ENCODE assay signal across 8 mouse cellular contexts in genomic region chr15:80254207-80254606, GRCm38 (mm10). TPM values are rescaled to one million over a fixed set of nuclear protein-coding genes. Genes with fewer than 3 reads are reported as not detected.
DNase-seq lines count a peak whose midpoint lies in the region; ATAC-seq and TF ChIP-seq lines count a peak whose summit lies in the region.

No protein-coding gene starts in this region.

- H3K36me3 ChIP-seq in hindbrain, embryonic 10.5 days, result peaks cover 68% of the 10 kb centered on the region
- H3K36me3 ChIP-seq in liver, embryonic 13.5 days, result peaks cover 72% of the 10 kb centered on the region
- peaks cover 46% of the 10 kb centered on the region for H3K36me3 ChIP-seq in neural tube, embryonic 15.5 days

- peak overlapping the region; percentile 80 for H3K4me3 ChIP-seq in cortical plate, adult 2 months (ENCODE audit: insufficient read depth, low read length)
- H3K4me3 ChIP-seq in hindbrain, embryonic 10.5 days, result peak overlapping the region; percentile 100
- H3K4me3 ChIP-seq in liver, embryonic 13.5 days (replicated peaks), result peak overlapping the region; percentile 79
- H3K4me3 ChIP-seq in neural tube, embryonic 15.5 days (replicated peaks), result peak overlapping the region; percentile 100

- H3K9ac ChIP-seq in liver, embryonic 13.5 days, result peak overlapping the region; percentile 85
- peak overlapping the region; percentile 76 for H3K9ac ChIP-seq in neural tube, embryonic 15.5 days (replicated peaks)

- peak; percentile 49 for DNase-seq in urinary bladder, postnatal 25 days (ENCODE audit: low spot score)
- DNase-seq in urinary bladder, postnatal 10 days (ENCODE audit: low spot score), result no peak
- no peak for DNase-seq in hindbrain, embryonic 10.5 days (ENCODE audit: low spot score)
- no peak for DNase-seq in liver, embryonic 13.5 days
- no peak for DNase-seq in ovary, postnatal 10 days (ENCODE audit: low spot score)
- DNase-seq in right cerebral cortex, postnatal 25 days, result no peak

- ATAC-seq in liver, embryonic 13.5 days (ENCODE audit: low read depth), result no peak
- no peak for ATAC-seq in neural tube, embryonic 15.5 days (ENCODE audit: low FRiP score)

- H3K4me2 ChIP-seq in liver, embryonic 13.5 days, result peak overlapping the region; percentile 94
- H3K4me2 ChIP-seq in neural tube, embryonic 15.5 days, result peak overlapping the region; percentile 97

- H3K9me3 ChIP-seq in hindbrain, embryonic 10.5 days, result no peaks in the 10 kb centered on the region
- no peaks in the 10 kb centered on the region for H3K9me3 ChIP-seq in liver, embryonic 13.5 days (replicated peaks)
- H3K9me3 ChIP-seq in neural tube, embryonic 15.5 days (replicated peaks), result no peaks in the 10 kb centered on the region

- H3K27ac ChIP-seq in cortical plate, adult 2 months (ENCODE audit: insufficient read depth, low read length), result peak overlapping the region; percentile 54
- H3K27ac ChIP-seq in hindbrain, embryonic 10.5 days, result peak overlapping the region; percentile 100
- peak overlapping the region; percentile 99 for H3K27ac ChIP-seq in liver, embryonic 13.5 days
- H3K27ac ChIP-seq in neural tube, embryonic 15.5 days (replicated peaks), result peak overlapping the region; percentile 100

- TF ChIP-seq CTCF in cortical plate, adult 2 months (IDR thresholded peaks at IDR 0.05; ENCODE audit: extremely low read depth, insufficient read depth, low read length), result no peak

- WGBS in hindbrain, embryonic 10.5 days, result 58% methylated on average over 6 of the region's 6 CpGs
- WGBS in liver, embryonic 13.5 days (ENCODE audit: insufficient replicate concordance), result 47% methylated on average over 6 of the region's 6 CpGs
- WGBS in neural tube, embryonic 15.5 days, result 43% methylated on average over 6 of the region's 6 CpGs

- H3K27me3 ChIP-seq in hindbrain, embryonic 10.5 days (ENCODE audit: insufficient read depth, poor library complexity, severe bottlenecking), result no peaks in the 10 kb centered on the region
- no peaks in the 10 kb centered on the region for H3K27me3 ChIP-seq in liver, embryonic 13.5 days
- H3K27me3 ChIP-seq in neural tube, embryonic 15.5 days (replicated peaks), result no peaks in the 10 kb centered on the region

- H3K4me1 ChIP-seq in cortical plate, adult 2 months (ENCODE audit: control insufficient read depth, insufficient read depth, low read length), result no peaks in the 10 kb centered on the region; the same call in 1 of the 2 replicates
- peaks cover 43% of the 10 kb centered on the region for H3K4me1 ChIP-seq in hindbrain, embryonic 10.5 days (replicated peaks)
- H3K4me1 ChIP-seq in liver, embryonic 13.5 days (replicated peaks), result peaks cover 82% of the 10 kb centered on the region
- peaks cover 42% of the 10 kb centered on the region for H3K4me1 ChIP-seq in neural tube, embryonic 15.5 days

- TF ChIP-seq POLR2A in cortical plate, adult 2 months (IDR thresholded peaks at IDR 0.05; ENCODE audit: extremely low read depth, insufficient read depth, low read length), result no peak

RNA-seq across cellular contexts. Expression of gene Atf4, which starts 0.8 kb away (rescaled TPM):
- 178 and 198 TPM in 2 replicates for polyA plus RNA-seq in cortical plate, adult 2 months (2012; rRNA removed)
- polyA plus RNA-seq in hindbrain, embryonic 10.5 days (2016; fragmentation: Nextera tagmentation; extraction: Ambion mirVana), result 111 TPM in 2 replicates
- 138 and 152 TPM in 2 replicates for polyA plus RNA-seq in liver, embryonic 13.5 days (2015; fragmentation: Nextera tagmentation; extraction: Ambion mirVana)
- polyA plus RNA-seq in neural tube, embryonic 15.5 days (2015; fragmentation: Nextera tagmentation; extraction: Ambion mirVana), result 106 and 113 TPM in 2 replicates

RNA-seq across cellular contexts. Expression of gene Rps19bp1, which starts 9.9 kb away (rescaled TPM):
- 41.5 and 42.3 TPM in 2 replicates for polyA plus RNA-seq in cortical plate, adult 2 months (2012; rRNA removed)
- polyA plus RNA-seq in hindbrain, embryonic 10.5 days (2016; fragmentation: Nextera tagmentation; extraction: Ambion mirVana), result 67.4 TPM in 2 replicates
- 39.6 and 41.9 TPM in 2 replicates for polyA plus RNA-seq in liver, embryonic 13.5 days (2015; fragmentation: Nextera tagmentation; extraction: Ambion mirVana)
- polyA plus RNA-seq in neural tube, embryonic 15.5 days (2015; fragmentation: Nextera tagmentation; extraction: Ambion mirVana), result 72.6 and 83.9 TPM in 2 replicates

RNA-seq across cellular contexts. Expression of gene AC140267.1, which starts 18.6 kb away (rescaled TPM):
- polyA plus RNA-seq in cortical plate, adult 2 months (2012; rRNA removed), result not detected in 2 replicates
- polyA plus RNA-seq in hindbrain, embryonic 10.5 days (2016; fragmentation: Nextera tagmentation; extraction: Ambion mirVana), result not detected in 2 replicates
- not detected in 2 replicates for polyA plus RNA-seq in liver, embryonic 13.5 days (2015; fragmentation: Nextera tagmentation; extraction: Ambion mirVana)
- polyA plus RNA-seq in neural tube, embryonic 15.5 days (2015; fragmentation: Nextera tagmentation; extraction: Ambion mirVana), result 1.7 TPM in 1 of 2 replicates, not detected in the other

RNA-seq across cellular contexts. Expression of gene Mief1, which starts 20.4 kb away (rescaled TPM):
- polyA plus RNA-seq in cortical plate, adult 2 months (2012; rRNA removed), result 14.9 and 15.1 TPM in 2 replicates
- 38.6 and 39.3 TPM in 2 replicates for polyA plus RNA-seq in hindbrain, embryonic 10.5 days (2016; fragmentation: Nextera tagmentation; extraction: Ambion mirVana)
- 18.4 and 21.5 TPM in 2 replicates for polyA plus RNA-seq in liver, embryonic 13.5 days (2015; fragmentation: Nextera tagmentation; extraction: Ambion mirVana)
- polyA plus RNA-seq in neural tube, embryonic 15.5 days (2015; fragmentation: Nextera tagmentation; extraction: Ambion mirVana), result 33.3 and 34.5 TPM in 2 replicates

RNA-seq across cellular contexts. Expression of gene Cacna1i, which starts 32.8 kb away (rescaled TPM):
- polyA plus RNA-seq in cortical plate, adult 2 months (2012; rRNA removed), result 32.0 and 36.5 TPM in 2 replicates
- polyA plus RNA-seq in hindbrain, embryonic 10.5 days (2016; fragmentation: Nextera tagmentation; extraction: Ambion mirVana), result 0.01 and 0.04 TPM in 2 replicates
- polyA plus RNA-seq in liver, embryonic 13.5 days (2015; fragmentation: Nextera tagmentation; extraction: Ambion mirVana), result not detected in 2 replicates
- 0.79 and 0.88 TPM in 2 replicates for polyA plus RNA-seq in neural tube, embryonic 15.5 days (2015; fragmentation: Nextera tagmentation; extraction: Ambion mirVana)
